In genomic region chr11:19866262-19866661, GRCm38 (mm10) we compare ENCODE assay signal across 23 mouse cellular contexts.
"Had no signal": no experiment of that assay in that cellular context is flagged by ENCODE, and none has a peak within 500 bp of the region (broad histone marks: within the 10 kb centered on the region; RNA-seq: fewer than 3 reads in every experiment).

No protein-coding gene starts in this region.

- H3K36me3 ChIP-seq: kidney, embryonic 15.5 days; limb, embryonic 10.5 days; limb, embryonic 13.5 days; liver, embryonic 12.5 days; liver, embryonic 15.5 days; lung, embryonic 15.5 days; midbrain, embryonic 10.5 days; midbrain, embryonic 13.5 days; neural tube, embryonic 13.5 days had no signal

- ATAC-seq: liver, embryonic 12.5 days; midbrain, embryonic 13.5 days; midbrain, embryonic 16.5 days had no signal

- H3K4me3 ChIP-seq: kidney, embryonic 15.5 days; layer of hippocampus, adult 2 months; limb, embryonic 10.5 days; limb, embryonic 13.5 days; liver, embryonic 12.5 days; liver, embryonic 15.5 days; lung, embryonic 15.5 days; midbrain, embryonic 10.5 days; midbrain, embryonic 13.5 days; myocyte; neural tube, embryonic 13.5 days had no signal

- H3K9me3 ChIP-seq: kidney, embryonic 15.5 days; limb, embryonic 10.5 days; limb, embryonic 13.5 days; liver, embryonic 15.5 days; lung, embryonic 15.5 days; midbrain, embryonic 13.5 days had no signal

- H3K4me2 ChIP-seq: kidney, embryonic 15.5 days; limb, embryonic 13.5 days; liver, embryonic 12.5 days; liver, embryonic 15.5 days; lung, embryonic 15.5 days; midbrain, embryonic 13.5 days; neural tube, embryonic 13.5 days had no signal

- H3K9ac ChIP-seq: kidney, embryonic 15.5 days; limb, embryonic 13.5 days; liver, embryonic 12.5 days; liver, embryonic 15.5 days; lung, embryonic 15.5 days; midbrain, embryonic 13.5 days; neural tube, embryonic 13.5 days had no signal

- H3K4me1 ChIP-seq: kidney, embryonic 15.5 days; limb, embryonic 13.5 days; liver, embryonic 12.5 days; liver, embryonic 15.5 days; lung, embryonic 15.5 days; midbrain, embryonic 10.5 days; midbrain, embryonic 13.5 days; neural tube, embryonic 13.5 days had no signal

- H3K27ac ChIP-seq: kidney, embryonic 15.5 days; layer of hippocampus, adult 2 months; limb, embryonic 10.5 days; limb, embryonic 13.5 days; liver, embryonic 12.5 days; liver, embryonic 15.5 days; lung, embryonic 15.5 days; macrophage; midbrain, embryonic 10.5 days; midbrain, embryonic 13.5 days; neural tube, embryonic 13.5 days had no signal

- DNase-seq: kidney, adult 11 months; kidney, adult 8-10 months; kidney, postnatal 14 days; layer of hippocampus, adult 9-11 months; liver; lung, adult 18-20 months; lung, postnatal 10 days; retina, postnatal 1 day; right cerebral cortex, postnatal 25 days; thymus, postnatal 36 days had no signal

- H3K27me3 ChIP-seq: kidney, embryonic 15.5 days; limb, embryonic 13.5 days; liver, embryonic 12.5 days; liver, embryonic 15.5 days; lung, embryonic 15.5 days; midbrain, embryonic 13.5 days; neural tube, embryonic 13.5 days had no signal
